Mouse (Mus musculus) small intestine, adult 2 months (tissue): ENCODE measurements around the gene Zan. TPM values are rescaled to one million over a fixed set of nuclear protein-coding genes. Genes with fewer than 3 reads are reported as not detected.

Experiments used
- H3K27ac ChIP-seq: fragments of 200-500 bp; 2 replicates; pipeline ENCODE4 v1.5.1; 2012; ENCODE audit warnings: low read depth, low read length, control low read depth, inconsistent platforms; ENCODE audit not compliant: insufficient read depth
- H3K27me3 ChIP-seq: fragments of 200-500 bp; 2 replicates; pipeline ENCODE4 v1.6.1; 2012; ENCODE audit warnings: mild to moderate bottlenecking, moderate library complexity, low read length, inconsistent platforms; ENCODE audit not compliant: control insufficient read depth, insufficient read depth
- H3K36me3 ChIP-seq: fragments of 200-500 bp; 2 replicates; pipeline ENCODE4 v1.6.1; 2012; ENCODE audit warnings: mild to moderate bottlenecking, low read length, control low read depth, inconsistent platforms; ENCODE audit not compliant: control insufficient read depth, insufficient read depth
- H3K4me1 ChIP-seq: fragments of 200-500 bp; 2 replicates; pipeline ENCODE4 v1.6.1; 2012; ENCODE audit warnings: low read length, inconsistent platforms, mixed read lengths; ENCODE audit not compliant: control insufficient read depth, insufficient read depth, insufficient read length
- H3K4me3 ChIP-seq: fragments of 200-500 bp; 2 replicates; pipeline ENCODE4 v1.5.1; 2012; ENCODE audit warnings: low read depth, mild to moderate bottlenecking, control low read depth, inconsistent platforms, low read length, moderate library complexity
- CTCF ChIP-seq: fragments of 200-500 bp; IDR thresholded peaks from 2 replicates; pipeline ENCODE4 v1.5.1; 2012; ENCODE audit warnings: low read depth, mild to moderate bottlenecking, control low read depth, inconsistent platforms, low read length, moderate library complexity, mixed read lengths; ENCODE audit not compliant: insufficient replicate concordance, insufficient read length; ENCODE audit errors: extremely low read depth
- POLR2A ChIP-seq: fragments of 200-500 bp; IDR thresholded peaks from 2 replicates; pipeline ENCODE4 v1.6.1; 2012; ENCODE audit warnings: low read depth, mild to moderate bottlenecking, control low read depth, inconsistent platforms, low read length, moderate library complexity
- WGBS: fragments of 180-500 bp; shearing (Covaris S2); methylation state at CpG from one replicate; pipeline ENCODE4 v1.1.7; 2018; 5-methylcytosine and 5-hydroxymethylcytosine counted together
- polyA plus RNA-seq: library from polyadenylated mRNA; depleted of rRNA; stranded (reverse); fragments of >200 nt; gene quantifications from 2 replicates; pipeline ENCODE4 v1.2.3, GENCODE M21; 2012

Zan gene
- polyA plus RNA-seq, 1 experiment = 2.3 TPM

DNA sequence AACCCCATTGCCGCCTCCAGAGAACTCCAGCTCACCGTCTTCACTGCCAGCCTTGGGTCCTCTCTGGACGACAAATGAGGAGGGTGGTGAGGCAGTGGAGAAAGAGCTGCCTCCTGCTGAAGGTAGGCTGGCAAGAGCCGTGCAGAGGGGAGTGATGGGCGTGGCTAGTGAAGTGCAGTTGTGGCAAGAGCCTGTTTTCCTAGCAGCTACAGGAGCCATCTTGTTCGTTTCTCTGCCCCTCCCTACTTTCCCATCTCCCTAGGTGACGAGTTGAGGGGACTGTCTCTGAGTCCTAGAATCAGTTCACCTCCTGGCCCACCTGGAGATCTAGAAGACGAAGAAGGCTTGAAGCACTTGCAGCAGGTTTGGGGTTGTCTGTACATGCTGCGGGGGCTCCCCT is 45.0 kb upstream of the Zan start:
- Histone ChIP-seq H3K4me1 (no peaks in the 10 kb centered on the region), H3K27ac (no peak overlapping the region), H3K4me3 (no peak overlapping the region), H3K27me3 (no peaks in the 10 kb centered on the region), H3K36me3 (peaks cover 60% of the 10 kb centered on the region)
- WGBS = 83% methylated on average over 9 of the region's 9 CpGs
- TF ChIP-seq CTCF (no peak), POLR2A (no peak)

DNA sequence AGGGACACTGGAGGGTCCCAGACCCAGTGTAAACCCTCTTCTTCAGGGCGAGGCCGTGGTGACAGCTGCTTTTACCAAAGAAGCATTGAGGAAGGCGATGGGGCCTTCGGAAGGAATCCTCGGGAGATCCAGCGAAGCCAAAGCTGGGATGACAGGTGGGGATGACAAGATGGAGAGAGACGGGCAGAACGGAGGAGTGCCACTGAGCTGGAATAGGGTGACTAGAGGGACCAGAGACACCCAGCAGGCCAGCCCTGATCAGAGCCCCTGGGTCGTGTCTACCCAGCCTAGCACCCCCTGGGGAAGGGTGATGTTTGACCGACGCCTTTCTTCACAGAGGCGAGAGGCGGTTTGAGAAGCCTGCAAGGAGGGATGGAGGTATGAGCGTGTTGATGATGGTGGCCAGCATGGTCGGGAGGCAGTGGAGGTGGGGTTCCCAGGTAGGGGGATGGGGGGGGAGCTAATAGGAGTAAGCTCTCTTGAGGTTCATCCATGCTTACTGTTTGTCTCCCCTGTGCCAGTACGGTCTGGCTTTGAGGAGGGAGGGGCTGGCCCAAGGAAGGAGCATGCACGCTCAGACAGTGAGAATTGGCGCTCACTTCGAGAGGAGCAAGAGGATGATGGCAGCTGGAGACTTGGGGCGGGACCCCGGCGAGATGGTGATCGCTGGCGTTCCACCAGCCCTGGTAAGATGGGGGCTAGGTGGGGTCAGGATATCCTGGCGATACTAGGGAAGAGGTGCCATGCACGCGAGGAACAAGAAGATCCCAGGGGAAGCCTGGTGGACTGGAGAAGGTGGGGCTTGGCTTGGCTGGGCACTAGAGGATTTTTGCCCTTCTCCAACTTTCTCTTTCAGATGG is 43.1 kb upstream of the Zan start:
- no peaks in the 10 kb centered on the region for H3K4me1 ChIP-seq
- H3K4me3 ChIP-seq = no peak overlapping the region
- no peak overlapping the region for H3K27ac ChIP-seq
- H3K27me3 ChIP-seq = no peaks in the 10 kb centered on the region
- TF ChIP-seq CTCF (no peak), POLR2A (no peak)
- H3K36me3 ChIP-seq = peaks cover 47% of the 10 kb centered on the region
- WGBS = 91% methylated on average over 27 of the region's 27 CpGs

DNA sequence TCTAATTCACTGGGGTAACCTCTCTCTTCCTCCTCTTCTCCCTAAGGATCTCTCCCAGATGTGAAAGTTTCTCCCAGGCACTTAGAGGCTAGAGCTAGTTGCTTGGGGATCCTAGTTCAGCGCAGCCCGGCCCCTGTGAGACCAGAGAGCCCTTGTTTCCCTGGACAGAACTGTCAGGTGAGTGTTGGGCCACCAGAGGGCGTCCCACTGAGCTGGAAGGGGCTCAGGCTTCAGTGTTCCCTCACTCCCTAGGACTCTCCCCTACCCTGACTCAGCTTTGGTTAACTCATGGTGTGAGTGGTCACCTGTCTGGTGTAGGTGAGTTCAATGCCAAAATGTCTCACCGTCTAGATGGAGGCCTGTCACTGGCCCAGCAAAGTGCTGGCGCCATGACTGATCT is 41.6 kb upstream of the Zan start, which contains the start of gene Gigyf1:
Gene Gigyf1, plus strand, starts transcription at position 113 of the 400 bp plus-strand sequence.
- Histone ChIP-seq H3K27me3 (no peaks in the 10 kb centered on the region), H3K27ac (no peak within 1 kb of the TSS), H3K36me3 (peaks cover 34% of the 10 kb centered on the region), H3K4me1 (no peaks in the 10 kb centered on the region), H3K4me3 (no peak within 1 kb of the TSS)
- TF ChIP-seq POLR2A = no peak
- TF ChIP-seq CTCF = peak; percentile 55; the same call in 1 of the 2 replicates
- WGBS = 85% methylated on average over 5 of the region's 5 CpGs

DNA sequence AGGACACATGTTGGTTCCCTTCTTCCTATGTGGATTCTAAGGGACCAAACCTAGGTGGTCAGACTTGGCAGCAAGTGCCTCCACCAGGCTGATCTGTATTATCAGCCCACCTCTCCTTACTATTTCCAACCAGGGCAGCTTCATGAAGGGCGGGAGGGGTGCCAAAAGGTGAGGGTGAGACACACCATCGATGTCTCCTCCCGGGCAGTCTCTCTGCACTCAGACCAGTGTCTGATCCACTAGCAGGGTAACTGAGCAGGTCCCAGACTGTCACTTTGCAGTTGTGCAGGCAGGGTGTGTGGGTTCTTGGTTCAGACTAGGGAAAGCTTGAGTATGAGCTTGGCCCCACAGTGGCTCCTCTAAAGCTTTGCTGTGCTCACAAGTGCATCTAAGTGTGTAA is 37.9 kb upstream of the Zan start:
- 81% methylated on average over 3 of the region's 3 CpGs for WGBS
- Histone ChIP-seq H3K4me3 (no peak overlapping the region), H3K4me1 (peaks cover 4% of the 10 kb centered on the region; the same call in 1 of the 2 replicates), H3K27me3 (no peaks in the 10 kb centered on the region), H3K36me3 (peaks cover 7% of the 10 kb centered on the region), H3K27ac (no peak overlapping the region)
- TF ChIP-seq POLR2A (no peak), CTCF (no peak)

DNA sequence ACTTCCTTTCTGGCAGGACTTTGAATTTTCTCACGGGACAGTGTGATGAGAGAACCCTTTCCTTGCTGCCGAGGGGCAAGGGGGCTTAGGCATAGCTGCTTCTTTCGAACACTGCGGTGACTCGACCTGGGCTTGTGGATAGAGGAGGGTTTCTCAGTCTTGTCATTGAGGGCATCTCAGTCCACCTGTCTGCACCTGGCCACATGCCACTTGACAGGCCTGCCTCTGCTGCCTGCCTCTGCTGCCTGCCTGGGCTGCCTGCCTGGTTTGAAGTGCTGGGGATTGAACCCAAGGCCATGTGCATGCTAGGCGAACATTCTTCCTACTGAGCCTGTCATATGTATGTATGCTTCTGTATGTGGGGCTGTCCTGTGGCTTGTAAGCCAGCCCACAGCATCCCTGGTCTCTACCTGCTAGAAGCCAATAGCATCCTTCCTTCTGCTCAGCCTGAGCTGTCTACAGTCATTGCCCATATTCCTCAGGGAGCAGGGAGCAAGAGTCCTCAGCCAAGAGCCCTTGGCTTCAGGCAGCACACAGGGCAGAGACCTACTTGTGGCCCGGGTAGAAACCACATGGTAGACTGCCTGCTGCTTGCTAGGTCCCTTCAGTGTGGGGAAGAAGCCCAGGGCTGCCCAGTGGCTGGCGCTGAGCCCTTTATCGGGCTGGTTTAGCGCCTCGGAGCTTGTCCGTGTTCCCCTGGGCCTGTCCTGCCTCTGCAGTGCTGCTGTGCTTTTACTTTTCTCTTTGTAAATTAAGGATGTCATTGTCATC is 37.3 kb upstream of the Zan start:
- H3K36me3 ChIP-seq = peaks cover under 1% of the 10 kb centered on the region
- no peak overlapping the region for H3K4me3 ChIP-seq
- 71% methylated on average over 12 of the region's 12 CpGs for WGBS
- H3K27ac ChIP-seq = no peak overlapping the region
- H3K4me1 ChIP-seq = peaks cover 7% of the 10 kb centered on the region; the same call in 1 of the 2 replicates
- H3K27me3 ChIP-seq = no peaks in the 10 kb centered on the region
- TF ChIP-seq CTCF = no peak
- no peak for TF ChIP-seq POLR2A

DNA sequence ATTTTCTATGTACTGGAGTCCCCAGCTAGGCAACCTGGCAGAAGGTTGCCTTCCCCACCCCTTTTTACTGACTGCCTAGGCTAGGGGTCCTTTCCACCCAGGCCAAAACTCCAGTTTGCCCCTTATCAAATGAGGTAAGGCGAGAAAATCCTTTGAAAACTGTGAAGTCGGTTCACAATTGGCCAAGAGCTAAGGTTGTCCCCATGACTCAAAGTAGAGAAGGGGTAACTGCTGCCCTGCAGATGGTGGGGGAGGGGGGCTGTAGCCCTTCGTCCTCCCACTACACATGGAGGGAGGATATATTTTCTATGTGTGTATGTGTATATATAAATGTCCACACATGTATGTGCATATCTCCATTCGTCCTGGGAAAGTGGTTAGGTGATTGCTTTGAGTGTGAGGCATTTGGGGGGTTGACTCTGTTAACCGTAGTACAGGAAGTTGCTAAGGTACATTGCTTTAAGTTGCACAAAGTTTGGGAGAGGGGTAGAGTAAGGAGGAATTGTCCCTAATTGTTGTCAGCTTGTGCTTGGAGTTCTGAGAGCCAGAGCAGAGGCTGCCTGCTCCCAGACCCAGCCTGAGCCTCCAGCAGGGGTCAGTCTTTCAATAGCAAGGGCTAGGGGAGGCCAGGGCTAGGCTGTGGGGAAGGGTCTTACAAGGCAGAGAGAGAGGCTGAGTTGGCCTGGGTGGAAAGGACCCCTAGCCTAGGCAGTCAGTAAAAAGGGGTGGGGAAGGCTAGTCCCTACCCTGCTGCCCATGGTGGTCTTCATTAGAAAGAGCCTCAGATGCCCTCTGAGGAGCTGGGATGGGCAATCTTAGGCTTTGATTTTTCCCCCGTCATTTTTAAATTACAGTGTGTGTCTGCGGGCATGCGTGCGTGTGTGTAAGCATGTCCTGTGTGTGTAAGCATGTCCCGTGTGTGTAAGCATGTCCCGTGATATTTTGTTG is 36.3 kb upstream of the Zan start:
- no peaks in the 10 kb centered on the region for H3K27me3 ChIP-seq
- WGBS = 78% methylated on average over 11 of the region's 11 CpGs
- peaks cover 7% of the 10 kb centered on the region; the same call in 1 of the 2 replicates for H3K4me1 ChIP-seq
- no peaks in the 10 kb centered on the region; the same call in 1 of the 2 replicates for H3K36me3 ChIP-seq
- H3K27ac ChIP-seq = no peak overlapping the region
- no peak overlapping the region for H3K4me3 ChIP-seq
- peak; percentile 52; the same call in 1 of the 2 replicates for TF ChIP-seq CTCF
- no peak for TF ChIP-seq POLR2A
